Mouse (Mus musculus): Measurements from ENCODE around the gene Vwa1.

Gene Vwa1

GRCm38 (mm10) chr4:155779498-155779897 lies 5.0 kb upstream of the Vwa1 start:
- DNase-seq = no peak

GRCm38 (mm10) chr4:155777816-155778215 lies 3.3 kb upstream of the Vwa1 start:
- DNase-seq = peak; percentile 56 to 60

- DNase-seq = peak in 1 of 2 experiments; percentile 19
These were observed 2.3 kb upstream of the Vwa1 start for GRCm38 (mm10) chr4:155776704-155777335.

GRCm38 (mm10) chr4:155775855-155776254 lies 1.4 kb upstream of the Vwa1 start:
- DNase-seq = peak; percentile 84 to 85

GRCm38 (mm10) chr4:155774971-155775740 lies 658 bp upstream of the Vwa1 start:
- peak; percentile 82 to 83 for DNase-seq

GRCm38 (mm10) chr4:155773335-155774078 lies 991 bp downstream of the Vwa1 start:
- peak in 1 of 2 experiments; percentile 28 for DNase-seq

- no peak for DNase-seq
These were observed 1.7 kb downstream of the Vwa1 start for GRCm38 (mm10) chr4:155772786-155773185.

- DNase-seq = no peak
These were observed 2.8 kb downstream of the Vwa1 start for GRCm38 (mm10) chr4:155771706-155772105.

GRCm38 (mm10) chr4:155770626-155771025 lies 3.9 kb downstream of the Vwa1 start:
- no peak for DNase-seq

- DNase-seq = peak; percentile 97 to 99
These were observed 4.5 kb downstream of the Vwa1 start for GRCm38 (mm10) chr4:155769880-155770512.

- no peak for DNase-seq
These were observed 5.0 kb downstream of the Vwa1 start for GRCm38 (mm10) chr4:155769496-155769879.

- no peak for DNase-seq
These were observed 12.1 kb downstream of the Vwa1 start for GRCm38 (mm10) chr4:155762357-155762756.

- peak in 1 of 2 experiments; percentile 55 for DNase-seq
These were observed 13.0 kb downstream of the Vwa1 start for GRCm38 (mm10) chr4:155761356-155762099.

GRCm38 (mm10) chr4:155760613-155761355 lies 13.7 kb downstream of the Vwa1 start, which contains the start of gene Atad3a:
Gene Atad3a, minus strand, starts transcription at chr4:155761093.
- peak; percentile 99 for DNase-seq

- peak; percentile 58 to 68 for DNase-seq
These were observed 14.5 kb downstream of the Vwa1 start for GRCm38 (mm10) chr4:155759862-155760612.

GRCm38 (mm10) chr4:155757011-155757410 lies 17.5 kb downstream of the Vwa1 start:
- no peak for DNase-seq

GRCm38 (mm10) chr4:155746575-155747490 lies 27.7 kb downstream of the Vwa1 start:
- peak; percentile 63 to 65 for DNase-seq

- DNase-seq = peak; percentile 78 to 79
These were observed 28.4 kb downstream of the Vwa1 start for GRCm38 (mm10) chr4:155746036-155746548.

GRCm38 (mm10) chr4:155745136-155745535 lies 29.4 kb downstream of the Vwa1 start:
- no peak for DNase-seq

All from cerebellum, postnatal 10 days (tissue).